Mouse (Mus musculus) left cerebral cortex, postnatal 10 days (tissue): ENCODE results near the gene Kcnh6. TPM values are rescaled to one million over a fixed set of nuclear protein-coding genes. Genes with fewer than 3 reads are reported as not detected.
A peak's percentile ranks its signal among the peaks of the same experiment; 100 is the strongest.
"Not testable (repeated sequence)": the region's sequence is repeated elsewhere in the genome, so short reads cannot be mapped to it uniquely, and the experiment has no call there.

Experiments used
- DNase-seq, 2 experiments: peaks; one replicate each; pipeline ENCODE4 v3.0.0; 2021 to 2022; ENCODE audit warnings: low spot score in 2 of 2, mixed read lengths in 1 of 2; ENCODE audit errors: extremely low spot score in 1 of 2
- intact Hi-C: fragments of 180-260 bp; cut with DNase I; formaldehyde crosslinking; loops from one replicate; pipeline ENCODE4 v1.15.1; 2025
- total RNA-seq, 2 experiments: library from RNA; stranded (reverse); gene quantifications; 2 replicates each; pipeline ENCODE4 v1.2.3; 2021

Kcnh6 gene
- total RNA-seq, 2 experiments from 2014 or later = 1.6 to 1.9 TPM

DNA sequence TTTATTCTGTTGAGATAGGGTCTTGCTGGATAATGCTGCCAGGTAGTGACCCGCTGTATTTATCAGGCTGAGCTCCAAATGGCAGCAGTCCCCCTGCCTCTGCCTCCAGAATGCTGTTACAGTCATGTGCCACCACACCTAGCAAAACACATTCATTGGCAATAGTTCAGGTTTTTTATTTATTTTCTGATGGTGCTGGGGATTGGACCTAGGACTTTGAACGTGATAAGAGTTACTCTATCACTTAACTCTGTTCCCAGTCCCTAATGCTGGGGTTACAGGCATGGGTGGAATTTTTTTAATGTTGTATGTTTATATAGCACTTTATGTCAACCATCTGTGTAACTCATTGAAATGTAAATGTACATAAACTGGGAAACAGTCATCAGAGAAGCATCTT is 46.0 kb downstream of the Kcnh6 start:
- DNase-seq = no peak
- intact Hi-C loops = no loop called here

DNA sequence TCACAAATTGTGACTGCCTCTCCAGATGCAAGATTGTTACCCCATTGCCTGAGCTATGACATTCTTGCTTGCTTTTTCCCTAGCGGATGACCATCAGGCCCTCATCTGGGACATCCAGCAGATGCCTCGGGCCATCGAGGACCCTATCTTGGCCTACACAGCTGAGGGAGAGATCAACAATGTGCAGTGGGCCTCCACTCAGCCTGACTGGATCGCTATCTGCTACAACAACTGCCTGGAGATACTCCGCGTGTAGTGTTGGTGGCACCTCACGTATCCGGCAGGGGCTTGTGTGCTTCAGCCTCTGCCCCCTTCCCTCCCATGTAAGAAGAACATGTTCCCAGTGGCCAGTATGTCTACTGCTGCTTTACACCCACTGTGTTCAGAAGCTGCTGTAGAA is 46.7 kb downstream of the Kcnh6 start:
- DNase-seq = no peak
- intact Hi-C loops = no loop called here

DNA sequence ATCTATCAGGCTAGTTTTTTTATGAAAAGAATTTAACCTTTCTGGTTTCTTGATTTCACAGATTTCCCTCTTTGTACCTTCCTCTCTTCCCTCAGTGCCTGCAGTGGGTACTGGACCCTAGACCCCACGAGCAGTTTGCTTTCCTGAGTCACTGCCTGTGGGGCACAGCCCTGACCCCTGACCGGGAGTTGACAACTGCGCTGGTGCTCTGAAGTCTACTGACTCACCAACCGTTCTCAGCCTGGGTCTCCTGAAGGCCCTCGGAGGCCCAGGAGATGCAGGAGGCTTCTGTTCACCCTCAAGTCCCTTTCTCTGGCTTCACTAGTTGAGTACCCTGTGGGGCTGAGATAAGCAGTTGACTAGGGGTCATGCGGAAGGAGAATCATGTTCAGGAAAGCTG is 47.4 kb downstream of the Kcnh6 start:
- intact Hi-C loops = no loop called here
- no peak for DNase-seq

DNA sequence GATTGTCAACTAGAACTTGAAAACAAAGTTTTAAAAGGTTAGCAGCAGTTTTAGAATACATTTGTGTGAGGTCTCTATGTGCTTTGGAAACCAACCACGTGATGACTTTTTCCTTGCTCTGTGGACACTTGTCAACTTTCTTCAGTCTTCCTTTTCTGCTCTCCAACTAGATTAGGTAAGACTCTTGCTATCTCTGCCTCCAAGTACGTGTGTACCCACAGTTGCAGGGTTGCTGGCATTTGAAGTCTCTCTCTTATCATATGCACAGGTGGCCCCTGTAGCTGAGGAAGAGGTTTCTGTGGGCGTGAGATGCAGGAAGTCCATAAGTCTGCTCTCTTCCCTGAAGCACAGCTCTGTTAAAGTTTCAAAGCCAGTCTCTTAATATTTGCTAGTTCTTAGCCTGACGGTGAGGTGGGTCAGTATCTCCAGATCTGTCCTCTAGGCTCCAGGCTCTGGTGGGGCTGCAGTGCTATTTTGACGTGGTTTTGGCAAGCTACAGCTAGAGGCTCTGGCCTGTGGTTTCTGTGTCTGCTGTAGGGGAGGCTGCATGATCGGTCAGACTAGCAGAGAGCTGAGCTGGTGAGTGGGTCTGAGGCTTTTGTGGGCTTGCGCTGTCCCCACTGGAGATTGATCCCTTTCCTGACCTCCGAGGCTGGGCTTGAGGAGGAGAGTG is 49.0 kb downstream of the Kcnh6 start:
- no peak for DNase-seq

DNA sequence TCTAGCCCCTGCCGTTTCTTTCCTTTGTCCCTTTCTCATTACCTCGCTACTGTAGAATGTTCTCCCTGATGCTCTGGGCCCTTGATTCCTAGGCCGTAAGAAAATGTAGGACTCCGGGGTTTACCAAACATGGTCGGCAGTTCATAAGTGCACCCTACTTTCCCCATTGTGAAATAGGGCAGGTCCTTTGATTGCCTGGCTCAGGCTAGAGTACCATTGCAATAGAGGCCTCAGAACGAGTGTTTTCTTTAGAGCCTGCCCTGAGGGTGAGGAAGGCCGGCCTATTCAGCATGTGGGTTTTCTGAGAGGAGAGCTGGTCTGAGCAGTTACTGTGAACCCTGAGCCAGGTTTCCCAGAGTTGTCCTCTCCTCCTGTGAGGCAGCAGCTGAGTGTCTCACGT is 50.1 kb downstream of the Kcnh6 start:
- intact Hi-C loops = no loop called here
- DNase-seq = no peak

More for the DNA sequence above, 49.0 kb downstream of the Kcnh6 start:
- intact Hi-C loops = no loop called here

DNA sequence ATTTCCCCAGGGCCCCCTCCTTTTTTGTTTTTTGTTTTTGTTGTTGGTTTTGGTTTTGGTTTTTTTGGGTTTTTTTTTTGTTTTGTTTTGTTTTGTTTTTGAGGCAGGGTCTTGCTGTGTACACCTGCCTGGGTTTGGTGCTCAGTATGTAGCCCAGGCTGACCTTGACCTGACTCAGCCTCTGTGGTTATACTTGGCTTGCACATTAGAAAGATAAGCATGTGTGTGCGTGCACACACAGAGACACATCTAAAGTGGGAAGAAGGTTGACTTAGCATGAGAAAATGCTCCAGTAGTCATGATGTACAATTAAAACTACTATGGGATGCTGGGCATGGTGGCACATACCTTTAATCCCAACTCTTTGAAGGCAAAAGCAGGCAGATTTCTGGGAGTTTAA is 52.6 kb downstream of the Kcnh6 start:
- DNase-seq = no peak
- intact Hi-C loops = no loop called here

DNA sequence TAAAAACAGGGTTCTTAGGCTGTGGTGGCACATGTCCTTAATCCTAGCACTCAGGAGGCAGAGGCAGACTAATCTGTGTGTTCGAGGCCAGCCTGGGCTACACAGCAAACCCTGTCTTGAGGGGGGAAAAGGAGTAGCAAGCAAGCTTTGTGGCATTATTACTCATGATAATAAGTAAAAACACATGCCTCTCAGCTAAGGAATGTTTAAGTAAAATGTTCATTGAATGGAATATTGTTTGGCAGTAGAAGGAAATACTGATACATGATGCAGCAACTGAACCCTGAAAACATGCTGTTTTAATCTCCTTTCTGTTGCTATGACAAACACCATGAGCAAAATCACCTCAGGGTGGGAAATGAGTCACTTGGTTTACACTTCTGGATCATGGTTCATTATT is 53.4 kb downstream of the Kcnh6 start:
- intact Hi-C loops = no loop called here
- no peak for DNase-seq

DNA sequence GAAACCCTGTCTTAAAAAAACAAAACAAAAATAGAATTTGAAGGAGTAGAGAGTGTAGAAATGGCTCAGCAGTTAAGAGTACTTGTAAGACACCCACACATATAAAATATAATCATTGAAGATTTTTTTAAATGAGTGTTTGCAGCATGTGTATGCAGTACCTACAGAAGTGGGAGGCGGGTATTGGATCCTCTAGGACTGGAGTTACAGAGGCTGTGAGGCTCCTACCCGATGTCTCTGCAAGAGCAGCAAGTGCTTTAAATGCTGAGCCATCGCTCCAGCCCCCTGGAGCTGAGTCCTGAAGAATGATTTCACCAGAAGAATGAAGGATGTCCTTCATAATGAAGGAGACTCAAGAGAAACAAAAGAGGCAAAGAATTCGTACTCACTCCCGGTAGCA is 55.8 kb downstream of the Kcnh6 start:
- intact Hi-C loops = no loop called here
- DNase-seq = no peak

DNA sequence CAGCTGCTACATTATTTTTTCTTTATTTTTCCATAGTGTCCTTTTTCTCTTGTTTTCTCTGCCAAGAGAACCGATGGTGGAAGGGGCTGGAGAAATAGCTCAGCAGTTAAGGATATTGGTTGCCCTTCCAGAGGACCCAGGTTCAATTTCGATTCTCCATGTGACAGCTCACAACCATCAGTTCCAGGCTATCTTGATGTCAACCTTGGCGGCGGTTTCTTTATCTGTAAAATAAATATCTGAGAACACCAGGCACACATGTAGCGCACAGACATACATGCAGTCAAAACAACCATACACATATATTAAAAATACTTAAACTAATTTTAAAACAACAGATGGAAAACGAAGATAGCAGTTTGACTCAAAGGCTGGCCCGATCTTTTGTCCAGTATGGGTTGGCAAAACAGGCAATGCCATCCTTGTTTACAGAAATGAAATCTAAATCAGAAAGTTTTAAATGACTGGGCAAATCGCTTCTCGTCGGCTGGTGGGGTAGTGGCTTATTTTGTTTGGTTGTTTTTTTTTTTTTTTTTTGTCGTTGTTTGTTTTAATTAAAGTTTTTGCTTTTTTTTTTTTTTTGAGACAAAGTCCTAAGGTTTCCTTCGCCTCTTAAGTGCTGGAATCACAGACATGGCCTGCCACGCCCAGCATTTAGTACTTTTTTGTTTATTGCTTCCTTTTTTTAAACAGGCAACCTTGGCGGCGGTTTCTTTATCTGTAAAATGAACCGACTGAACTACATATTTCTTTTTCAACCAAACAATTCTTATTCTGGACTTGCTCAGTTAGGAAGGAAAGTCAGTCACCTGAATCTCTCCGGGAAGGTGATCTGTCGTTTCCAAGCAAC is 57.4 kb downstream of the Kcnh6 start:
- intact Hi-C loops = no loop called here
- DNase-seq = no peak

DNA sequence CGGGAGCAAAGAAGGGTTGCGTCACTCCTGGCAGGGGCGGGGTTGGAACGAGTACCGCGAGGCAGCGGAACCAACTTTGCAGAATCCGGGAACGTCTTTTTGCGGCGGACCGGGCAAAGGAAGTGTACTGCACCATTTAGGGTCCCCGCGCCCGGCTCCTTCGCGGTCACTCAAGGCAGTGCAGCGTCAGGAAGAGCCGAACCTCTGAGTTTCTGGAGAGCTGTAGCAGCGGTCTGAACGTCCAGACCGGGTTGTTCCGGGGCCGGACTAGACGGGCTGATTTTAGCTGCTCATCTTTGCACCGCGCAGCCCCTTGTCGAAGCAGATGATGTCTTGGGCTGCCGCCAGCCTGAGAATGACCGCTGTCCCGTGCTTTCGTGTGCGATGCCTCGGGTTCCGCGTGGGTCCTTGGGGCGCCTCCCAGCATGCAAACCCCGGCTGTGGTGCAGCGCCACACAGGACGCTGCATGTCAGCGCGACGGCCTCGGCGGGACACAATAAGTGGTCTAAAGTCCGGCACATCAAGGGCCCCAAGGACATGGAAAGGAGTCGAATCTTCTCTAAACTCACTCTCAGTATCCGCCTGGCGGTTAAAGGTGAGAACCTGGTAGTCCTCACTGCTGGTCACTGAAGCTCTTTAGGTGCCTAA is 58.1 kb downstream of the Kcnh6 start, which contains the start of gene Taco1:
Taco1 (plus strand) TSS at position 139 of the 649 bp plus-strand sequence.
- intact Hi-C loops = no loop called here

DNA sequence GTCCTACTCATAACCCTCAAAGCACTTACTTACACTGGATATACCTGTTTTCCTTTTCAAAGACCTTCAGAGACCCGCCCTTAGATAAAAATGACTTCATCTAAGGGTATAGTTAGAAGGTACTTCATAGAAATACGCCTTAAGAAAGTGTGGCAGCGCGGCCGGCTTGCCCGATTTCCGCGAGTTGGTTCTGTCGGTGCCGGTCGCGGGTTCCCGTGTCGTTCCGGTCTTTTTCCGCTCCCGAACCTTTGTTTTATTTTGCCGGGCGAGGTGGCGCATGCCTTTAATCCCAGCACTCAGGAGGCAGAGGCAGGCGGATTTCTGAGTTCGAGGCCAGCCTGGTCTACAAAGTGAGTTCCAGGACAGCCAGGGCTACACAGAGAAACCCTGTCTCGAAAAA is 58.7 kb downstream of the Kcnh6 start:
- DNase-seq = peak in 1 of 2 experiments; percentile 96
- intact Hi-C loops = not testable (repeated sequence)

More for the DNA sequence above, 58.1 kb downstream of the Kcnh6 start, which contains the start of gene Taco1:
- peak; percentile 95 to 96 for DNase-seq

DNA sequence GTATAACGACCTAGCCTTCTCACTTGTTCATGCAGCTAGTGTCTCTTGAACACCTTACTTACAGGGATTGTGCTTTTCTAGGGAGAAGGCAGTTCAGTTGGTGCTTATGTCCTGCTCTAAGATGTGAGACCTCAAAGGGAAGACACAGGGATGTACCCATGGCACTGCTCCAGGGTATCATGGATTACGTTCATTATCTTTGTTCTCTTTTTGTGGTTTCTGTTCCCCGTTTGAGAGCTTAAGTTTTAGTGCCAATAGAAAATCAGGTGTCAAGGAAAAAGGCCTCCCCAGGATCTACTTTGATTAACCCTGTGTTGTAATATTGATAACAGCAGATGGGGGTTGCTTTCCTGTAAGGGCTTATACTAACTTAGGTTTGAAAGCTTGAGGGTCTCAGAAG is 65.8 kb downstream of the Kcnh6 start:
- DNase-seq = no peak
- intact Hi-C loops = loop anchor here (10.0 kb wide), 1 partner anchor 739 kb away; no protein-coding TSS in a partner anchor

DNA sequence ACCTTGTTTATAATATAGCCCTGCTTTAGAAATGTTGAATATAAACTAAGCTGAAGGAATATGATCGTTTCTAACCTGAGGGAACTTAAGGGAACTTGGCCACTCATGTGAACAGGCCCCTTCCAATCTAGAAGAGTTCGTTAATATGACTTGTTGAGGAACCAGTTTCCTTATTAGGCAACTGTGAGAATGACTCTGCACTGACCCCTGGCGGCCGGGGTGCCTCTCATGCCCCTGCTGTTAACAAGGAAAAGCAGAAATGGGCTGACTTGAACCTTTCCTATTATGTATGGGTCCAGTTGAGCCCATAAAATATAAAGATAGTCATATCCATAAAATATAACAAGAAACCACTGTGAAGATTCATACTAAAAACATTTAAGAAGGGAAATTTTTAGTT is 68.4 kb downstream of the Kcnh6 start:
- intact Hi-C loops = loop anchor here (2.0 to 10.0 kb wide), 2 partner anchors 76 to 742 kb away; no protein-coding TSS in a partner anchor
- DNase-seq = peak in 1 of 2 experiments; percentile 70

Other genes with a start within 250 kb of the Kcnh6 start
- gene Cyb561, start 54.8 kb upstream of the Kcnh6 start, total RNA-seq = 10 to 100 TPM; 52.7 to 54.0 TPM
- gene Ace, start 40.2 kb upstream of the Kcnh6 start, total RNA-seq = 10 to 100 TPM in 1 of 2 experiments, 1 to 10 TPM in 1; 7.5 to 10.6 TPM
- not detected for gene Ace3, start 13.4 kb upstream of the Kcnh6 start, total RNA-seq
- 100 to 1,000 TPM; 228 to 235 TPM for gene Dcaf7, start 28.7 kb downstream of the Kcnh6 start, total RNA-seq
- gene Taco1, start 57.9 kb downstream of the Kcnh6 start, total RNA-seq = 10 to 100 TPM; 14.0 TPM
- 10 to 100 TPM; 23.0 to 23.6 TPM for gene Map3k3, start 76.5 kb downstream of the Kcnh6 start, total RNA-seq
- 1 to 10 TPM in 1 of 2 experiments, not detected in 1; 1.5 TPM for gene Gm10840, start 152.7 kb downstream of the Kcnh6 start, total RNA-seq
- 10 to 100 TPM; 79.4 to 89.1 TPM for gene Limd2, start 152.7 kb downstream of the Kcnh6 start, total RNA-seq
- gene Strada, start 194.0 kb downstream of the Kcnh6 start, total RNA-seq = 10 to 100 TPM; 27.5 to 28.2 TPM
- 10 to 100 TPM; 77.3 to 85.3 TPM for gene Ccdc47, start 208.2 kb downstream of the Kcnh6 start, total RNA-seq
- gene Ddx42, start 208.8 kb downstream of the Kcnh6 start, total RNA-seq = 10 to 100 TPM; 67.9 to 72.7 TPM
- gene Ftsj3, start 248.0 kb downstream of the Kcnh6 start, total RNA-seq = 10 to 100 TPM; 31.0 to 32.8 TPM
- gene Psmc5, start 248.0 kb downstream of the Kcnh6 start, total RNA-seq = 100 to 1,000 TPM; 127 to 134 TPM